Mouse (Mus musculus): Measurements from ENCODE around the gene Srsf4.

DNA sequence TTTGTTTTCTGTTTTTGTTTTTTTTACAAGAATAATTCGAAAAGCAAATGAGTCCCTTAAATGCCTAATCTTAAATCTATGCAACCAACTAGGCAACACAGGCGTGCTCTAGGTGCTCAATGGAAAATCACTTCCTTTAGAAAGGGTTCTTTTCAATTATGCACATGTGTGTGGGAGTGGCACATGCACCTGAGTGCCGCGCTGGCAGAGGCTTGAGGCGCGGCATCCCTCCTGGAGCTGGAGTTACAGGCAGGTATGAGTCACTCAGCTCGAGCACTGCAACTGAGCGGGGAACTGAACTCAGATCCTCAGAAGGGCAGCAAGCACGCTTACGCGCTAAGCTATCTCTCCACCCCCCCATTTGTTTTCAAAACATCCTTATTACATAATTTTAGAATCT, 74.4 kb downstream of the Srsf4 start:
- no peak for TF ChIP-seq CTCF (IDR thresholded peaks at IDR 0.05; ENCODE audit: extremely low read depth, insufficient read depth, low read length)
- no peak for TF ChIP-seq POLR2A (IDR thresholded peaks at IDR 0.05; ENCODE audit: extremely low read depth, insufficient read depth, low read length)
